Mouse (Mus musculus) ES-E14 (cell line): ENCODE measurements around the gene Zar1l. TPM values are rescaled to one million over a fixed set of nuclear protein-coding genes. Genes with fewer than 3 reads are reported as not detected.

Source experiments
- DNase-seq: peaks from one replicate; pipeline ENCODE4 v3.0.0-alpha.2; 2013; ENCODE audit warnings: low read depth, low spot score
- H3K27ac ChIP-seq: 2 replicates; pipeline ENCODE4 v1.5.1; 2012; ENCODE audit warnings: low read depth, mild to moderate bottlenecking, low read length, moderate library complexity, mixed read lengths; ENCODE audit not compliant: poor library complexity, insufficient read depth, severe bottlenecking
- H3K36me3 ChIP-seq: 2 replicates; pipeline ENCODE4 v1.6.1; 2012; ENCODE audit warnings: mild to moderate bottlenecking, low read length, moderate library complexity, mixed read lengths; ENCODE audit not compliant: control insufficient read depth, poor library complexity, insufficient read depth, severe bottlenecking
- H3K4me1 ChIP-seq, 2 experiments: fragments of 150-350 bp in 1 of 2; sonication (generic) in 1 of 2; 2 replicates each; pipeline ENCODE4 v1.6.1; 2012; ENCODE audit warnings: low read length in 2 of 2, mild to moderate bottlenecking in 1 of 2, mixed read lengths in 1 of 2; ENCODE audit not compliant: control insufficient read depth in 2 of 2, insufficient read depth in 2 of 2, poor library complexity in 1 of 2
- H3K4me3 ChIP-seq, 2 experiments: fragments of 150-350 bp in 1 of 2; sonication (generic) in 1 of 2; 2 replicates each; pipeline ENCODE4 v1.5.1; 2012; ENCODE audit warnings: low read length in 2 of 2, low read depth in 1 of 2, mild to moderate bottlenecking in 1 of 2, mixed read lengths in 1 of 2; ENCODE audit not compliant: insufficient read depth in 1 of 2, poor library complexity in 1 of 2, severe bottlenecking in 1 of 2
- H3K9ac ChIP-seq: 2 replicates; pipeline ENCODE4 v1.6.1; 2012; ENCODE audit warnings: low read depth, mild to moderate bottlenecking, low read length, mixed read lengths; ENCODE audit not compliant: poor library complexity, insufficient read depth, severe bottlenecking
- H3K9me3 ChIP-seq: fragments of 150-350 bp; sonication (generic); 2 replicates; pipeline ENCODE4 v1.6.1; 2012; ENCODE audit warnings: low read depth, mild to moderate bottlenecking, low read length; ENCODE audit not compliant: control insufficient read depth, insufficient read depth
- CHD2 ChIP-seq: IDR thresholded peaks from 2 replicates; pipeline ENCODE4 v1.6.1; 2014; ENCODE audit warnings: mild to moderate bottlenecking, low read depth, low read length, inconsistent platforms
- HCFC1 ChIP-seq: IDR thresholded peaks from 2 replicates; pipeline ENCODE4 v1.6.1; 2012; ENCODE audit warnings: low read length, inconsistent platforms, borderline replicate concordance; ENCODE audit not compliant: insufficient read depth
- MAFK ChIP-seq: IDR thresholded peaks from 2 replicates; pipeline ENCODE4 v1.6.1; 2014; ENCODE audit warnings: mild to moderate bottlenecking, low read depth, low read length, inconsistent platforms; ENCODE audit not compliant: insufficient read depth
- ZC3H11A ChIP-seq: IDR thresholded peaks from 2 replicates; pipeline ENCODE4 v1.6.1; 2012; ENCODE audit warnings: low read depth, mild to moderate bottlenecking, inconsistent platforms, low read length, borderline replicate concordance
- ZNF384 ChIP-seq: IDR thresholded peaks from 2 replicates; pipeline ENCODE4 v1.6.1; 2012; ENCODE audit warnings: low read depth, low read length, inconsistent platforms
- in situ Hi-C, 2 experiments: fragments of 600-800 bp; cut with MboI; formaldehyde crosslinking; loops; one replicate each; pipeline ENCODE4 v1.15.1; 2025; ENCODE audit warnings: low sequenced_read_pairs in 2 of 2, inconsistent platforms in 1 of 2; ENCODE audit not compliant: unreplicated experiment in 2 of 2
- total RNA-seq: library from RNA; depleted of rRNA; stranded (reverse); fragments of 300-350 nt; gene quantifications from 2 replicates; pipeline ENCODE4 v1.2.3, GENCODE M21; 2012; rRNA removed

The Zar1l gene
- not detected in 2 replicates for total RNA-seq

- DNase-seq = no peak
- H3K27ac ChIP-seq = no peak within 1 kb of the TSS
Measured at GRCm38 (mm10) chr5:150518064-150518463, at the start of gene Zar1l. Zar1l (minus strand) TSS chr5:150518164.

GRCm38 (mm10) chr5:150566971-150567370, 49.0 kb upstream of the Zar1l start:
- no peak for DNase-seq
- H3K4me3 ChIP-seq = no peak overlapping the region
- H3K9ac ChIP-seq = no peak overlapping the region
- no peak for TF ChIP-seq HCFC1
- TF ChIP-seq MAFK = no peak
- no peak for TF ChIP-seq ZC3H11A
- TF ChIP-seq ZNF384 = no peak
- TF ChIP-seq CHD2 = no peak
- no peaks in the 10 kb centered on the region for H3K4me1 ChIP-seq
- peaks cover 30% of the 10 kb centered on the region for H3K36me3 ChIP-seq
- in situ Hi-C loops = no loop called here
- no peaks in the 10 kb centered on the region for H3K9me3 ChIP-seq
- H3K27ac ChIP-seq = no peak overlapping the region

More at GRCm38 (mm10) chr5:150518064-150518463, at the start of gene Zar1l:
- Histone ChIP-seq H3K9ac (peak within 1 kb of the TSS; percentile 45), H3K36me3 (no peaks in the 10 kb centered on the region), H3K4me3 (peak within 1 kb of the TSS; percentile 32 to 37; a peak in 2 of 4 replicates), H3K4me1 (peaks cover 3 to 7% of the 10 kb centered on the region in 2 experiments; a peak in 1 of 4 replicates), H3K9me3 (no peaks in the 10 kb centered on the region)
- TF ChIP-seq MAFK (no peak), CHD2 (no peak), ZC3H11A (no peak)
- in situ Hi-C loops = no loop called here

GRCm38 (mm10) chr5:150566226-150566625, 48.3 kb upstream of the Zar1l start:
- no peaks in the 10 kb centered on the region for H3K4me1 ChIP-seq
- no peak overlapping the region for H3K27ac ChIP-seq
- no peak for TF ChIP-seq ZC3H11A
- TF ChIP-seq HCFC1 = no peak
- TF ChIP-seq MAFK = no peak
- TF ChIP-seq ZNF384 = no peak
- no peak for TF ChIP-seq CHD2
- peaks cover 37% of the 10 kb centered on the region for H3K36me3 ChIP-seq
- no peak overlapping the region for H3K4me3 ChIP-seq
- no peak for DNase-seq
- H3K9ac ChIP-seq = no peak overlapping the region
- in situ Hi-C loops = no loop called here
- H3K9me3 ChIP-seq = no peaks in the 10 kb centered on the region

GRCm38 (mm10) chr5:150564426-150564825, 46.5 kb upstream of the Zar1l start:
- Histone ChIP-seq H3K4me1 (no peaks in the 10 kb centered on the region), H3K36me3 (peaks cover 41% of the 10 kb centered on the region), H3K9ac (no peak overlapping the region), H3K9me3 (no peaks in the 10 kb centered on the region), H3K27ac (no peak overlapping the region), H3K4me3 (no peak overlapping the region)
- no peak for TF ChIP-seq ZNF384
- no peak for TF ChIP-seq CHD2
- in situ Hi-C loops = no loop called here
- DNase-seq = no peak

- Histone ChIP-seq H3K9me3 (no peaks in the 10 kb centered on the region), H3K27ac (no peak overlapping the region), H3K36me3 (peaks cover 30% of the 10 kb centered on the region), H3K4me1 (no peaks in the 10 kb centered on the region), H3K4me3 (no peak overlapping the region), H3K9ac (no peak overlapping the region)
- TF ChIP-seq ZC3H11A (no peak), CHD2 (no peak), MAFK (no peak), ZNF384 (no peak), HCFC1 (no peak)
- in situ Hi-C loops = no loop called here
- no peak for DNase-seq
Measured at GRCm38 (mm10) chr5:150561783-150562182, 43.8 kb upstream of the Zar1l start.
